Mouse (Mus musculus) cerebellum, adult 2 months (tissue): ENCODE measurements around the gene Pou6f2.

Source experiments
- CTCF ChIP-seq: fragments of 200-500 bp; IDR thresholded peaks from 2 replicates; pipeline ENCODE4 v1.5.1; 2011; ENCODE audit warnings: low read depth, mild to moderate bottlenecking, control low read depth, low read length, moderate library complexity, borderline replicate concordance; ENCODE audit not compliant: insufficient read depth
- POLR2A ChIP-seq: fragments of 200-500 bp; IDR thresholded peaks from 2 replicates; pipeline ENCODE4 v1.6.1; 2011; ENCODE audit warnings: low read length, control low read depth, borderline replicate concordance; ENCODE audit not compliant: insufficient read depth

- TF ChIP-seq CTCF (no peak), POLR2A (no peak)
Measured at GRCm38 (mm10) chr13:18172334-18172733, 225.2 kb downstream of the Pou6f2 start.
